Mouse (Mus musculus) midbrain, embryonic 12.5 days (tissue): ENCODE results near the gene Hist2h2ab. TPM values are rescaled to one million over a fixed set of nuclear protein-coding genes. Genes with fewer than 3 reads are reported as not detected.
"Not testable (repeated sequence)": the region's sequence is repeated elsewhere in the genome, so short reads cannot be mapped to it uniquely, and the experiment has no call there.

Source experiments
- ATAC-seq: fragments of 200-750 bp; cut with Nextera tagmentation; 2 replicates; pipeline ENCODE4 v1.8.0; 2017; ENCODE audit warnings: low read depth, moderate TSS enrichment, moderate library complexity; ENCODE audit not compliant: low FRiP score
- H3K27ac ChIP-seq: fragments of 300-500 bp; sonication (generic); replicated peaks from 2 replicates; pipeline ENCODE4 v1.5.1; 2016; ENCODE audit warnings: mild to moderate bottlenecking
- H3K27me3 ChIP-seq: fragments of 300-500 bp; sonication (generic); 2 replicates; pipeline ENCODE4 v1.6.1; 2016; ENCODE audit warnings: mild to moderate bottlenecking
- H3K36me3 ChIP-seq: fragments of 300-500 bp; sonication (generic); 2 replicates; pipeline ENCODE4 v1.6.1; 2016
- H3K4me1 ChIP-seq: fragments of 300-500 bp; sonication (generic); 2 replicates; pipeline ENCODE4 v1.6.1; 2016
- H3K4me2 ChIP-seq: fragments of 300-500 bp; sonication (generic); replicated peaks from 2 replicates; pipeline ENCODE4 v1.6.1; 2016; ENCODE audit warnings: mild to moderate bottlenecking, moderate library complexity
- H3K4me3 ChIP-seq: fragments of 300-500 bp; sonication (generic); 2 replicates; pipeline ENCODE4 v1.5.1; 2016; ENCODE audit warnings: mild to moderate bottlenecking
- H3K9ac ChIP-seq: fragments of 300-500 bp; sonication (generic); replicated peaks from 2 replicates; pipeline ENCODE4 v1.6.1; 2016; ENCODE audit warnings: mild to moderate bottlenecking, moderate library complexity
- H3K9me3 ChIP-seq: fragments of 300-500 bp; sonication (generic); 2 replicates; pipeline ENCODE4 v1.6.1; 2016; ENCODE audit warnings: mild to moderate bottlenecking
- WGBS: fragments of 180-500 bp; shearing (Covaris S2); methylation state at CpG from one replicate; pipeline ENCODE4 v1.1.7; 2016; 5-methylcytosine and 5-hydroxymethylcytosine counted together
- polyA plus RNA-seq: library from polyadenylated mRNA; unstranded; fragments of >200 nt; fragmentation: Nextera tagmentation; extraction: Ambion mirVana; gene quantifications from 2 replicates; pipeline ENCODE4 v1.2.1, GENCODE M21; 2016

The Hist2h2ab gene
- polyA plus RNA-seq, 1 experiment from 2014 or later: 0.96 TPM

DNA sequence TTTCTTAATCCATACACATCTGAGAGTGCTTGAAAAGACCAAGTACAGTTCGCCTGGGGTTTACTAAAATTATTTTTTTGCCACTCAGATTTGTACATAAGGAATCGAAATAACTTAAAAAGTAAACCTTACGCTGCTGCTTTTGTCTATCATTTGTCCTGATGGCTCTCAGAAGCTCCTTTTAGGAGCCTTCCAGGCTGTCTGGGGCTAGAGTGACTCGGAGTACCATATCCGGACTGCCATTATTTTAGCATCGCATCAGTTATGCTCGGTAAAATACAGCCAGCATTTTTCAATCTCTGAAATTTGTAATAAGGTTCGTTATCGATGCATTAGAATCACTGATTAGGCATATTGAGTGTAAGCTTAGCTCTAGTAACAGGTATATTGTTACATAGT, 21.1 kb downstream of the Hist2h2ab start:
- Histone ChIP-seq H3K9me3 (no peaks in the 10 kb centered on the region), H3K9ac (peak overlapping the region; percentile 41; the same call in 1 of the 2 replicates), H3K27me3 (no peaks in the 10 kb centered on the region), H3K4me3 (peak overlapping the region; percentile 19; the same call in 1 of the 2 replicates), H3K36me3 (no peaks in the 10 kb centered on the region), H3K4me2 (peak overlapping the region; percentile 42), H3K27ac (peak overlapping the region; percentile 88), H3K4me1 (peaks cover 28% of the 10 kb centered on the region)
- WGBS: 75% methylated on average over 9 of the region's 9 CpGs
- ATAC-seq: no peak

DNA sequence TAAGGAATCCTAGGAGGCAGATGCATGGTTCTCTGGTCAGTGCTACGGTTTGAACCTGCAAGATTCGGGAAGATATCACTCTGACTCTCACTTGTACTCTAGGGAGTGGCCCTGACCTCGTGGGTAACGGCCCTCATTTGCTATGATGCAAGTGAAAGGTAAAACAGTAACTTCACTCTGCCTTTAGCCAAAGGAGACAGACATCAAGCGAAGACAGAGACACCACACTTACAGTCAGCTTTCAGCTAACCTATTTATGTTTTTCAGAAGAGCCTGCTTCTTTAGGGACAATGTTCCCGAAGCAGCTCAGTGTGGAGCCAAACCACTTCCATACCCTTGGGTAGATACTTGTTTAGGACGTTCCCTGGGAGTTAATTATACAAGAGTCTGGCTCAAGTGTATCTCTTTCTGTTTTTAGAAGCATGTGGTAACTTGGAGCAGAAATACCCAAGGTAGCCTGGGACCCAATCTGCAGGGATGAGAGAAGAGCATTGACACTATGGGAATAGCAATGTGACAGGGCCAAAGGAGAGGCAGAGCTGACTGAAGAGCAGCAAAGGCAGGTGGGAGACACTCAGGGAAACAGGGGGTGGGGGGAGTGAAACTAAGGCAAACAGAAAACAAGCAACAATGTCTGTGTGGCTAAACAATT, 24.4 kb downstream of the Hist2h2ab start:
- Histone ChIP-seq H3K9me3 (no peaks in the 10 kb centered on the region), H3K9ac (peak overlapping the region; percentile 73), H3K4me2 (peak overlapping the region; percentile 65), H3K27me3 (no peaks in the 10 kb centered on the region), H3K4me1 (peaks cover 31% of the 10 kb centered on the region), H3K4me3 (0 out of 2 replicates have a peak overlapping the region, but pooled peaks have one; percentile 50), H3K36me3 (no peaks in the 10 kb centered on the region), H3K27ac (peak overlapping the region; percentile 98)
- 84% methylated on average over 7 of the region's 7 CpGs for WGBS
- ATAC-seq: no peak

DNA sequence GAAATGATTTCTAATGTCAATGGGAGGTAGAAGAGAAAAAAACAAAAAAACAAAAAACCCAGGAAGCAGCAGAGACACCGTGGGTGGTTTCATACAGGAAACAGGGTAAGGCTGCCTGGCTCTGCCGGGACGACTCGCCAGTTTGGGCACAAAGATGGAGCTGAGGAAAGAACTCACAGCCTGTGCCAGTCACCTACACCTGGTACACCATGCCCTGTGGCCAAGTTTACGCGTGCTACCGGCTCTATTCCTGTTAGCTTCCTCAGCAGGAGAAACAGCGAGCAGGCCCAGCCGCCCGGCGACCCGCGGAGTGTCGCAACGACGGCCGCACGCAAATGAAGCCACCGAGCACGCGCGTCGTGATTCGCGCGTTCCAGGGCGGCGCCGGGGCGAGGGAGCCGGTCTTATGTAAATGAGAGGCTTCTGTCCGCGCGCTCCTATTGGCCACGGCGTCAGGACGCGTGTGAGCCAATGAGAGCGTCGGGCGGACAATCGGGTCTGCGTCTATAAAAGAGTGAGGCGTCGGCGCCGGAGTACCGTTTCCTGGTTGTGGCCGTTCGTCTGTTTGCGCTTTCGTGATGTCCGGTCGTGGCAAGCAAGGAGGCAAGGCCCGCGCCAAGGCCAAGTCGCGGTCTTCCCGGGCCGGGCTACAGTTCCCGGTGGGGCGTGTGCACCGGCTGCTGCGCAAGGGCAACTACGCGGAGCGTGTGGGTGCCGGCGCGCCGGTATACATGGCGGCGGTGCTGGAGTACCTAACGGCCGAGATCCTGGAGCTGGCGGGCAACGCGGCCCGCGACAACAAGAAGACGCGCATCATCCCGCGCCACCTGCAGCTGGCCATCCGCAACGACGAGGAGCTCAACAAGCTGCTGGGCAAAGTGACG, 25.6 kb downstream of the Hist2h2ab start, which contains the start of gene Hist2h2aa1:
Gene Hist2h2aa1, plus strand, starts transcription at position 495 of the 884 bp plus-strand sequence.
- peak within 1 kb of the TSS; percentile 65 for H3K4me2 ChIP-seq
- peak within 1 kb of the TSS; percentile 50 for H3K4me3 ChIP-seq
- peaks cover 31% of the 10 kb centered on the region for H3K4me1 ChIP-seq
- not testable (repeated sequence) for H3K36me3 ChIP-seq, H3K27me3 ChIP-seq, H3K9me3 ChIP-seq
- peak within 1 kb of the TSS; percentile 73 for H3K9ac ChIP-seq
- H3K27ac ChIP-seq: peak within 1 kb of the TSS; percentile 98
- under 1% methylated on average over 41 of the region's 88 CpGs for WGBS
- peak; percentile 82 for ATAC-seq

DNA sequence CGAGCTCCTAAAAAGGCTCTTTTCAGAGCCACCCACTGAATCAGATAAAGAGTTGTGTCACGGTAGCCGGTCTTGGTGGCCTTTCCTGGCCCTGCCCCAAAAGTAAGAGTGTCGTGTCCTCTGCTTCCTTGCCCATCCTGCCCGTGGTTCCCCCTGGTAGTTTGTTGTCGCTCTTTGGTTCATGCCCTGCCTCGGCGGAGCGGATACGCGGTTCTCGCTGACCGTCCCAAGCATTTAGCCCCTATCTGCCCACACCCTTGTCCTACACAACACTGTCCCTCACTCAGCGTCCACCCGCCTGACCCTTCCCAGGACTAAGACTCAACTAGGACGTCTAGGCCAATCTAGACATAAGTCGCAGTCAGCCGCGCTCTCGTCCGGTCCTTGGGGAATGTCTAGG, 26.4 kb downstream of the Hist2h2ab start:
- Histone ChIP-seq H3K4me2 (peak overlapping the region; percentile 43), H3K27ac (peak overlapping the region; percentile 79), H3K9ac (0 out of 2 replicates have a peak overlapping the region, but pooled peaks have one; percentile 52), H3K4me3 (peak overlapping the region; percentile 36), H3K4me1 (peaks cover 27% of the 10 kb centered on the region)
- WGBS: under 1% methylated on average over 10 of the region's 21 CpGs
- not testable (repeated sequence) for H3K36me3 ChIP-seq, ATAC-seq, H3K27me3 ChIP-seq, H3K9me3 ChIP-seq

DNA sequence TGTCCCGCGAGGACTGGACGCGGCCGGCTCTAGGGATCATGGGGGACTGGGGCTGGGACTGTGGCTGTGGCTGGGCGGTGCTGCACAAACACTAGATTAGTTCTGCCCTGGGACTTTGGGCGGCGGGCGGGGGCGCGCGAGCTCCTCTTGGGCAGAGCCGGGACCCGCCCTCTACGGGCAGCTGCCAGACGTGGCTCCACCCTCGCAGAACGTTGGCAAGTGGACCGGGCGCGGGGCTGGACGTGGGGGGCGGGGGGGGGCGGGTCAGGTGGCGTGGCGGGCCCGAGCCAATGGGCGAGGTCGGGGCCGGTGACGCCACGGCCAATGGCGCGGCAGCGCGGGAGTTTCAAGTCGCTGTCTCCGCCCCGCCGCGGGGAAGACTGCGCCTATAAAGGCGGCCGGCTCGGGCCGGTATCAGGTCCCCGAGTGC, 26.8 kb downstream of the Hist2h2ab start, which contains the start of gene Hist2h3c1:
Gene Hist2h3c1, plus strand, starts transcription at position 259 of the 430 bp plus-strand sequence.
- not testable (repeated sequence) for H3K36me3 ChIP-seq, H3K27me3 ChIP-seq, H3K9me3 ChIP-seq
- Histone ChIP-seq H3K4me2 (peak within 1 kb of the TSS; percentile 55), H3K4me3 (peak within 1 kb of the TSS; percentile 41), H3K27ac (peak within 1 kb of the TSS; percentile 79), H3K4me1 (peaks cover 27% of the 10 kb centered on the region), H3K9ac (peak within 1 kb of the TSS; percentile 56; the same call in 1 of the 2 replicates)
- 0% methylated on average over 11 of the region's 47 CpGs for WGBS
- peak; percentile 94 for ATAC-seq

DNA sequence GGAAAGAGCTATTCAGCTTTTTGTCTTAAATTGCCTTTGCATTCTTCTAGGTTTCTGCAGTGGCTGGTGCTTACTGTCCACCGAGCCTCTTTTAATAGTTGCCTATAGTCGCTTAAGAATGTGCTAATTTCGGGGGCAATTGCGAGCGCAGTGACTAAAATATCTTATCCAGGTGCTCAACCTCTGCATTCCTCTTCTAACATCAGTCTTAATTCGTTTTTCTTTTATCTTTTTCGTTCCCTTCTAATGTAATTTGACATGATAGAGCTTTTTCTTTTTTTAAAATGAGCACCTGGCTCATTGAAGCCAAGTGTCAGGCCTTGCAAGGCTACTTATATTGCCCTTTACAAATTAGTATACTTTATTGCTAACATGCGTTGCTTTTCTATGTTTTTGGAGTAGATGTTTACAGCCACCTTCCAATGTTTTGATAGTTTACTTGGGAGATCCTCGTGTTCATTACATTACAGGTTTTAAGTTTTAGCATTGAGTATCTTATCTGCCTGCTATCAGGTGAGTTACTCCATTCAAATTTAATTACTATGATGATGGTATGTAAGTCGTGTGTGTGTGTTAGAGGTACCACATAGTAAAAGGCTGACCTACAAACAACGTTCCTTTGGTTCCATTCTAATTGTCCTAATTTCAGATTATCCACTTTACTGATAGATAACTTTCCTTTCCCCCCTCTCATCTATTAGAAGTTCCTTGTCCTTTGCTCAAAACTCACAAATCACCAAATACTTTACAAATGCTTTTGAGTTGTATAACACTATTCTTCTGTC, 27.9 kb downstream of the Hist2h2ab start:
- Histone ChIP-seq H3K9me3 (no peaks in the 10 kb centered on the region), H3K4me2 (peak overlapping the region; percentile 55), H3K4me3 (peak overlapping the region; percentile 41), H3K9ac (peak overlapping the region; percentile 56; the same call in 1 of the 2 replicates), H3K27ac (peak overlapping the region; percentile 66), H3K4me1 (peaks cover 27% of the 10 kb centered on the region), H3K27me3 (no peaks in the 10 kb centered on the region), H3K36me3 (no peaks in the 10 kb centered on the region)
- 2% methylated on average over 11 of the region's 11 CpGs for WGBS
- ATAC-seq: no peak

DNA sequence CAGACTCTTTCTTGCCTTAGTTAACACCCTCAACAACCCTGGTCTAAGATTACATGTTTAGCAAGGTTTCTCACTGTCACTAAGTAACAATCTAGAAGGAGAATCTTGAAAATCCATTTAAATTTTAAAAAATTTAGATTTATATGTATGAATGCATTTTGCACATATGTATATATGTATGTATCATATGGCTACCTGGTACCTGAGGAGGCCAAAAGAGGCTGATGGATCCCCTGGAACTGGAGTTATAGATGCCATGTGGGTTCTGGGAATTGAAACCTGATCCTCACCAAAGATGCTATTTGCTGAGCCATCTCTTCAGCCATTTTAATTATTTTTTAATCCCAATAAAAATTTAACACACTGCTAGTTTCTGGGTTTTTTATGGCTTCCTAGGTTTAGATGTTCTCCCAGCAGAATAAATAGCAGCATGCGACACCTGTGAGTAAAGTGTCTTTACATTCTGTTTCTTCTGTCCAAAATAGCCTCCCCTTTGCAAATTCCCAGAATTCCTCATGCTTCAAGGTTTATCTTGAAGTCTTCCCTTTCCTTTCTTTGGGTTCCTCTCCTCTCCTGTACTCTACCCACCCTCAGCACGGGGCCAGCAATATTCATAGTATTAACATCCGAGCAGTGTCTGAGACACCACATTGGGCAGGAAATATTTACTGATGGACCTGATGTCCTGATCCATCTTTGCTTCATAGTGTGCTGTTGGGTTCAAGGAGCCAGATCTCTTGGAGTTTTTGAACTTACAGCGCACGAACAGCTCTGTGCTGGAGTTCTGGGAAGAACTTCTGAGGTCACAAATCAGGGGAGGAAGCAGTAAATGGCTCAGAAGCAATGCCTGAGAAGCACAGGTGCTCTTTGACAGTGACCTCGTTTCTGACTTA, 28.7 kb downstream of the Hist2h2ab start:
- no peaks in the 10 kb centered on the region for H3K9me3 ChIP-seq
- H3K36me3 ChIP-seq: no peaks in the 10 kb centered on the region
- peaks cover 27% of the 10 kb centered on the region for H3K4me1 ChIP-seq
- H3K4me2 ChIP-seq: peak overlapping the region; percentile 55
- WGBS: 53% methylated on average over 6 of the region's 6 CpGs
- H3K4me3 ChIP-seq: peak overlapping the region; percentile 41
- H3K27ac ChIP-seq: 0 out of 2 replicates have a peak overlapping the region, but pooled peaks have one; percentile 20
- no peak for ATAC-seq
- H3K9ac ChIP-seq: no peak overlapping the region
- H3K27me3 ChIP-seq: no peaks in the 10 kb centered on the region

DNA sequence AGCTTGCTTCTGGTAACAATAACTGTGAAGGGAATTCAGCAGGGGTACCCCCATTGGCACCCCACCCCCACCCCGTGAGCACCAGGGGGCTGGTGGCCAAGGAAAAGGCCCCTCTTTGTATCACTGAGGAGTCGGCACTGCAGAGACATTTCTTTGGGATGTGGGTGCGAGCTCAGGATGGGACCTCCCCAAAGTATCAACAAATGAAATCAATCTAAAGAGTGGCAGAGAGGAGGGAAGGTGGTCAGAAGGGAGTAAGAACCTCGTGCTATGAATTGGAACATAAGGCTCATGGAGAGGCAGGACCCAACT, 29.3 kb downstream of the Hist2h2ab start:
- 57% methylated on average over 4 of the region's 4 CpGs for WGBS
- ATAC-seq: no peak
- Histone ChIP-seq H3K9me3 (no peaks in the 10 kb centered on the region), H3K27ac (0 out of 2 replicates have a peak overlapping the region, but pooled peaks have one; percentile 20), H3K4me2 (peak overlapping the region; percentile 55), H3K27me3 (no peaks in the 10 kb centered on the region), H3K9ac (no peak overlapping the region), H3K4me3 (no peak overlapping the region), H3K4me1 (peaks cover 25% of the 10 kb centered on the region), H3K36me3 (no peaks in the 10 kb centered on the region)

DNA sequence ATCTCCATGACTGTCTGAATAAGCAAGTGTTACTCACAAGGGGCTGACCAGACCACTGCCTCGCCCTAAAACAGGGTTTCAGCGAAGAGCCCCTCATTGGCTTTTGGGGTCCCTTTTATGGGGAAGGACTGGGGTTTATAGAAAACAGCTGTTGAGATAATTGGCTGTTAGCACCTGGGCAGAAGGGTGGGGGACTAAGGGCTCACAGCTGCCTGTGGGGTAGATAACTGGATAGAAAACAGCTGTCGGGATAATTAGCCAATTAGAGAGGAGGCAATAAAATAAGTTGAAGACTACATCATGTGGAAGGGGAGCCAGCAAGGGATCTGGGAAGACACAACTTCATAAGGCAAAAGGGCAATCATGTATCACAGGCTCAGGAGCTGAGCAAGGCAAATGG, 31.2 kb downstream of the Hist2h2ab start:
- H3K4me1 ChIP-seq: peaks cover 18% of the 10 kb centered on the region
- ATAC-seq: no peak
- H3K36me3 ChIP-seq: no peaks in the 10 kb centered on the region
- H3K27ac ChIP-seq: no peak overlapping the region
- H3K4me3 ChIP-seq: no peak overlapping the region
- WGBS: 83% methylated on average over 3 of the region's 3 CpGs
- no peaks in the 10 kb centered on the region for H3K27me3 ChIP-seq
- H3K9ac ChIP-seq: no peak overlapping the region
- no peak overlapping the region for H3K4me2 ChIP-seq
- H3K9me3 ChIP-seq: no peaks in the 10 kb centered on the region

DNA sequence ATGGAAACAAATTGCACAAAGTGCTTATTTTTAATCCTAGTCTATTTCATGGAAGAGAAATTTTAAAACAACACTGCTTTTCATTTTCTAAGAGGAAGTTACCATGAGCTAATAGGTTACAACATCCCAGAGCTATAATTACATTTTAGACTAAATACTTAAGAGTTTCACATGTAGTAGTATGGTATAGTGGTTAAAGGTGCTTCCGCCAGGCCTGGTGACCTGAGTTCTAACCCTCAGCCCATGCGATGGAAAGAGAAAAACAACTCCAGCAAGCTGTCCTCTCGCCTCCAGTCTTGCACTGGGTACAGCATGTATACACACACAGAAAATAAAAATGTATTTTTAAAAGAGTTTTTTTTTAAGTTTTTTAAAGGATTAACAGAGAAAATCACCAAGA, 32.1 kb downstream of the Hist2h2ab start:
- Histone ChIP-seq H3K36me3 (no peaks in the 10 kb centered on the region), H3K27ac (no peak overlapping the region), H3K9ac (no peak overlapping the region), H3K9me3 (no peaks in the 10 kb centered on the region), H3K27me3 (no peaks in the 10 kb centered on the region), H3K4me2 (no peak overlapping the region), H3K4me1 (peaks cover 18% of the 10 kb centered on the region), H3K4me3 (no peak overlapping the region)
- ATAC-seq: no peak
- 94% methylated on average over 3 of the region's 3 CpGs for WGBS
